Mouse (Mus musculus) liver, adult 2 months (tissue): ENCODE measurements around the gene Rfx7.

Experiments
- CTCF ChIP-seq: fragments of 200-500 bp; IDR thresholded peaks from 2 replicates; pipeline ENCODE4 v1.5.1; 2011; ENCODE audit warnings: low read depth, low read length, control low read depth
- POLR2A ChIP-seq: fragments of 200-500 bp; IDR thresholded peaks from 2 replicates; pipeline ENCODE4 v1.6.1; 2011; ENCODE audit warnings: low read length, control low read depth; ENCODE audit not compliant: insufficient read depth; ENCODE audit errors: extremely low read depth

DNA sequence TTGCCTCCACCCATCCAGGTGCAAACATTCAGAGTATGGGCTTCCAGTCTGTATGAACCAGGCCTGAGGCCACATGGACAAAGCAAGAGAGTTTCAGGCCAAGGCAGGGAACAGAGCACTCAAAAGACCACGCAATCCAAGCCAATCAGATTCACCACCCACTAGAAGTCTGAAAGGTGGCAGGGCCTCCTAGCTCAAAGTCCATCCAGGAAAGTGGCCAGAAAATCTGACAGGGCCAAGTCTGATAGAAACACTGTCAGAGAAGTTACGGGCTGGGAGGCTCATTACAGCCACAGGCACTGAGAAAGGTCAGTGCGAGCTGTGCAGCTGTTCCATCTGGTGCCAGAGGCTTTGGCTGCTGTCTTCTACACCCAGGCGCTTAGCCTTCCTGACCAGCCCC is 1.2 kb upstream of the Rfx7 start:
- peak; percentile 59 for TF ChIP-seq POLR2A
- no peak for TF ChIP-seq CTCF
